Mouse (Mus musculus) embryonic facial prominence, embryonic 13.5 days (tissue): ENCODE measurements around the gene Lrrc75b. TPM values are rescaled to one million over a fixed set of nuclear protein-coding genes. Genes with fewer than 3 reads are reported as not detected.

Experiments
- polyA plus RNA-seq: library from polyadenylated mRNA; unstranded; fragments of >200 nt; fragmentation: Nextera tagmentation; extraction: Ambion mirVana; gene quantifications from 2 replicates; pipeline ENCODE4 v1.2.1, GENCODE M21; 2015

The Lrrc75b gene
- polyA plus RNA-seq, 1 experiment from 2014 or later: 3.9 TPM

Other genes starting within 250 kb of the Lrrc75b start
- gene Adora2a, start 243.5 kb downstream of the Lrrc75b start, polyA plus RNA-seq: 2.4 TPM in 2 replicates
- gene Upb1, start 159.2 kb downstream of the Lrrc75b start, polyA plus RNA-seq: 1.0 and 2.2 TPM in 2 replicates
- gene Snrpd3, start 42.8 kb downstream of the Lrrc75b start, polyA plus RNA-seq: 194 and 214 TPM in 2 replicates
- 27.0 and 27.3 TPM in 2 replicates for gene Gucd1, start 42.4 kb downstream of the Lrrc75b start, polyA plus RNA-seq
- gene Ggt1, start 1.3 kb upstream of the Lrrc75b start, polyA plus RNA-seq: 0.25 and 2.4 TPM in 2 replicates
- gene Ggt5, start 29.0 kb upstream of the Lrrc75b start, polyA plus RNA-seq: 0.96 and 2.0 TPM in 2 replicates
- 1.6 and 2.8 TPM in 2 replicates for gene Susd2, start 83.7 kb upstream of the Lrrc75b start, polyA plus RNA-seq
- gene Cabin1, start 204.0 kb upstream of the Lrrc75b start, polyA plus RNA-seq: 30.0 and 33.9 TPM in 2 replicates
- gene Ddt, start 213.1 kb upstream of the Lrrc75b start, polyA plus RNA-seq: 77.3 and 79.2 TPM in 2 replicates
- gene Gm20441, start 220.6 kb upstream of the Lrrc75b start, polyA plus RNA-seq: not detected in 2 replicates
- gene Gstt3, start 221.1 kb upstream of the Lrrc75b start, polyA plus RNA-seq: 11.8 and 16.7 TPM in 2 replicates
- 9.9 and 17.6 TPM in 2 replicates for gene Gstt1, start 238.3 kb upstream of the Lrrc75b start, polyA plus RNA-seq